Mouse (Mus musculus) midbrain, embryonic 15.5 days (tissue): Measurements from ENCODE around the gene Rdh12. TPM values are rescaled to one million over a fixed set of nuclear protein-coding genes. Genes with fewer than 3 reads are reported as not detected.

Experiments
- ATAC-seq: fragments of 200-750 bp; cut with Nextera tagmentation; replicated peaks from 2 replicates; pipeline ENCODE4 v1.8.0; 2017; ENCODE audit warnings: moderate TSS enrichment
- H3K27ac ChIP-seq: fragments of 300-500 bp; sonication (generic); 2 replicates; pipeline ENCODE4 v1.5.1; 2015; ENCODE audit warnings: mild to moderate bottlenecking, inconsistent platforms
- H3K27me3 ChIP-seq: fragments of 300-500 bp; sonication (generic); replicated peaks from 2 replicates; pipeline ENCODE4 v1.6.1; 2015; ENCODE audit warnings: inconsistent platforms
- H3K36me3 ChIP-seq: fragments of 300-500 bp; sonication (generic); replicated peaks from 2 replicates; pipeline ENCODE4 v1.6.1; 2015; ENCODE audit warnings: inconsistent platforms
- H3K4me1 ChIP-seq: fragments of 300-500 bp; sonication (generic); 2 replicates; pipeline ENCODE4 v1.6.1; 2015; ENCODE audit warnings: inconsistent platforms
- H3K4me2 ChIP-seq: fragments of 300-500 bp; sonication (generic); 2 replicates; pipeline ENCODE4 v1.6.1; 2015; ENCODE audit warnings: inconsistent platforms, mild to moderate bottlenecking, moderate library complexity
- H3K4me3 ChIP-seq: fragments of 300-500 bp; sonication (generic); 2 replicates; pipeline ENCODE4 v1.5.1; 2015; ENCODE audit warnings: mild to moderate bottlenecking, inconsistent platforms
- H3K9ac ChIP-seq: fragments of 300-500 bp; sonication (generic); 2 replicates; pipeline ENCODE4 v1.6.1; 2015; ENCODE audit warnings: mild to moderate bottlenecking, inconsistent platforms
- H3K9me3 ChIP-seq: fragments of 300-500 bp; sonication (generic); 2 replicates; pipeline ENCODE4 v1.6.1; 2016; ENCODE audit warnings: inconsistent platforms
- WGBS: fragments of 180-500 bp; shearing (Covaris S2); methylation state at CpG from one replicate; pipeline ENCODE4 v1.1.7; 2015; ENCODE audit warnings: mixed read lengths; 5-methylcytosine and 5-hydroxymethylcytosine counted together
- polyA plus RNA-seq: library from polyadenylated mRNA; unstranded; fragments of >200 nt; fragmentation: Nextera tagmentation; extraction: Ambion mirVana; gene quantifications from 2 replicates; pipeline ENCODE4 v1.2.1, GENCODE M21; 2015

Rdh12 gene
- polyA plus RNA-seq, 1 experiment from 2014 or later: 0.93 TPM

GRCm38 (mm10) chr12:79261035-79261434 lies 52.3 kb downstream of the Rdh12 start:
- 63% methylated on average over 5 of the region's 5 CpGs for WGBS
- Histone ChIP-seq H3K36me3 (peaks cover 38% of the 10 kb centered on the region), H3K27me3 (no peaks in the 10 kb centered on the region), H3K4me1 (no peaks in the 10 kb centered on the region), H3K4me3 (no peak overlapping the region), H3K4me2 (no peak overlapping the region), H3K27ac (no peak overlapping the region), H3K9me3 (no peaks in the 10 kb centered on the region), H3K9ac (no peak overlapping the region)
- no peak for ATAC-seq

Other genes starting within 250 kb of the Rdh12 start
- gene Tmem229b, start 201.3 kb upstream of the Rdh12 start, polyA plus RNA-seq: 82.0 and 82.1 TPM in 2 replicates
- 3.3 and 3.7 TPM in 2 replicates for gene Plekhh1, start 179.8 kb upstream of the Rdh12 start, polyA plus RNA-seq
- 21.7 and 22.9 TPM in 2 replicates for gene Pigh, start 119.3 kb upstream of the Rdh12 start, polyA plus RNA-seq
- 28.5 and 29.6 TPM in 2 replicates for gene Arg2, start 78.1 kb upstream of the Rdh12 start, polyA plus RNA-seq
- 219 and 223 TPM in 2 replicates for gene Vti1b, start 36.2 kb upstream of the Rdh12 start, polyA plus RNA-seq
- gene Rdh11, start 16.6 kb upstream of the Rdh12 start, polyA plus RNA-seq: 31.0 and 33.7 TPM in 2 replicates
- 9.5 and 12.2 TPM in 2 replicates for gene Zfyve26, start 87.4 kb downstream of the Rdh12 start, polyA plus RNA-seq
- 1.3 and 1.4 TPM in 2 replicates for gene Rad51b, start 88.4 kb downstream of the Rdh12 start, polyA plus RNA-seq